Mouse (Mus musculus) adrenal gland, postnatal 14 days (tissue): ENCODE measurements around the gene Gnl3l. TPM values are rescaled to one million over a fixed set of nuclear protein-coding genes. Genes with fewer than 3 reads are reported as not detected.

Experiments
- DNase-seq: peaks from one replicate; pipeline ENCODE4 v3.0.0; 2021; ENCODE audit warnings: mixed read lengths
- total RNA-seq: library from RNA; stranded (reverse); gene quantifications from 2 replicates; pipeline ENCODE4 v1.2.3, GENCODE M21; 2021

The Gnl3l gene
- total RNA-seq, 1 experiment from 2014 or later, result 58.7 TPM

- peak; percentile 85 for DNase-seq
These were observed 60.4 kb downstream of the Gnl3l start for GRCm38 (mm10) chrX:150956522-150957300.

- no peak for DNase-seq
These were observed 61.1 kb downstream of the Gnl3l start for GRCm38 (mm10) chrX:150956016-150956415.

- DNase-seq, result no peak
These were observed 61.7 kb downstream of the Gnl3l start for GRCm38 (mm10) chrX:150955441-150955840.

GRCm38 (mm10) chrX:150954721-150955120 lies 62.4 kb downstream of the Gnl3l start:
- DNase-seq, result no peak

Other genes starting within 250 kb of the Gnl3l start
- gene Maged2, start 203.0 kb downstream of the Gnl3l start, total RNA-seq, result 91.0 and 103 TPM in 2 replicates
- 25.6 TPM in 2 replicates for gene Fgd1, start 28.8 kb upstream of the Gnl3l start, total RNA-seq
- gene Tsr2, start 79.2 kb upstream of the Gnl3l start, total RNA-seq, result 32.9 and 33.6 TPM in 2 replicates
- 1.5 and 1.9 TPM in 2 replicates for gene Wnk3, start 180.8 kb upstream of the Gnl3l start, total RNA-seq